Mouse (Mus musculus) right cerebral cortex, adult 18-20 months (tissue): Measurements from ENCODE around the gene Caskin1.

ENCODE experiments used
- DNase-seq: peaks from one replicate; pipeline ENCODE4 v3.0.0; 2022; ENCODE audit warnings: mixed read lengths

The Caskin1 gene

DNA sequence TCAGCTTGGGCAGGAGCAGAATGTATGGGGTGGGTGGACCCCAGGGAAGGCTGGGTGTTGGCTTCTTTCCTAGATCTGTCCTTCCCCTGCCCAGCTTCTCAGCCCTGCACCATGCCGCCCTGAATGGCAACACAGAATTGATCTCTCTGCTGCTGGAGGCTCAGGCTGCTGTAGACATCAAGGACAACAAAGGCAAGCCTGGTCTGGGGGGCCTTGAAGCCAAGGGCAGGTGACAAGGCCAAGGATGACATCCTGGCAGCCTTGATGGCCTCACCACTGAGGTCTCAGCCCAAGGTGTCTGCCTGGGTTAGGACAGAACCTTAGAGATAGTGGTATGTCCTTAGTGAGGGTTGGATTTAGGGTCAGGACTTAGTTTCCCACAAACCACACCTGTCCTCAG, 7.6 kb downstream of the Caskin1 start:
- DNase-seq: no peak

DNA sequence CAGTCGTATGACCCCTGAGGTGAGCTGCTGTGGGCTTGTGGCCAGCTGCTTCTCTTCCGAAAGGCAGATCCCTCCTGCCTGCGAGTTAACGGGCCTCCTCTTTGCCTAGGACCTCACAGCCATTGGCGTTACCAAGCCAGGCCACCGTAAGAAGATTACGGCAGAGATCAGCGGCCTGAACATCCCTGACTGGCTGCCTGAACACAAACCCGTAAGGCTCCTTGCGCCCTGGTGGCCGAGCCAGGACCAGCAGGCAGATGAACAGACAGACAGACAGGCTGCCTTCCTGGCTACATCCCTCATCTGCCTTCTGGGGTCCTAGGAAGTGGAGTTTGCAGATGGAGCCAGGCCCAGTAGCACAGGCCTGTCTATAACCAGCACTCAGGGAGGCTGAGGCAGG, 13.8 kb downstream of the Caskin1 start:
- DNase-seq: no peak

DNA sequence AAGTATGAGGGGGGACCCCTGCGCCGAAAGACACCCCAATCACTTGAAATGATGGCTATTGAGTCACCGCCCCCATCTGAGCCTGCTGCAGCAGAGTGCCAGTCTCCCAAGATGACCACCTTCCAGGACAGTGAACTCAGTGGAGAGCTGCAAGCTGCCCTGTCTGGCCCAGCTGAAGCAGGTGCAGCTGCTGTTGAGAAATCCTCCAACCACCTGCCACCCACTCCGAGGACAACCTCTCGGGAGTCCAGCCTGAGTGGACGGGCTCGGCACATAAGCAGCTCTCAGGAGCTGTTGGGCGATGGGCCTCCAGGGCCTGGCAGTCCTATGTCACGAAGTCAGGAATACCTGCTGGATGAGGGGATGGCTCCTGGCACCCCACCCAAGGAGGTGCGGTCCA, 15.7 kb downstream of the Caskin1 start:
- no peak for DNase-seq

DNA sequence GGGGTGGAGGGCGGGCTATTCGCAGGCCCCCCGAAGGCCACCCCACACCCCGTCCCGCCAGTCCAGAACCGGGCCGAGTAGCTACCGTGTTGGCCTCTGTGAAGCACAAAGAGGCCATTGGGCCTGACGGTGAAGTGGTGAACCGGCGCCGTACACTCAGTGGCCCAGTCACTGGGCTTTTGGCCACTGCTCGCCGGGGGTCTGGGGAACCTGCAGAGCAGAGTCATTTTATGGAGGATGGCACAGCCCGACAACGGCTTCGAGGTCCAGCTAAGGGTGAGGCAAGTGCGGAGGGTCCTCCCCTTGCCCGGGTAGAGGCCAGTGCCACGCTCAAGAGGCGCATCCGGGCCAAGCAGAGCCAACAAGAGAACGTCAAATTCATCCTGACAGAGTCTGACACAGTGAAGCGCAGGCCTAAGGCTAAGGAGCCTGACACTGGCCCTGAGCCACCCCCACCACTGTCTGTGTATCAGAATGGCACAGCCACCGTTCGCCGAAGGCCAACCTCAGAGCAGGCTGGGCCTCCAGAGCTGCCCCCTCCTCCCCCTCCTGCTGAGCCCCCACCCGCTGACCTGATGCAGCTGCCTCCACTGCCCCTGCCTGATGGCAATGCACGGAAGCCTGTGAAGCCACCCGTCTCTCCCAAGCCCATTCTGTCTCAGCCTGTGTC, 17.0 kb downstream of the Caskin1 start:
- DNase-seq: no peak

DNA sequence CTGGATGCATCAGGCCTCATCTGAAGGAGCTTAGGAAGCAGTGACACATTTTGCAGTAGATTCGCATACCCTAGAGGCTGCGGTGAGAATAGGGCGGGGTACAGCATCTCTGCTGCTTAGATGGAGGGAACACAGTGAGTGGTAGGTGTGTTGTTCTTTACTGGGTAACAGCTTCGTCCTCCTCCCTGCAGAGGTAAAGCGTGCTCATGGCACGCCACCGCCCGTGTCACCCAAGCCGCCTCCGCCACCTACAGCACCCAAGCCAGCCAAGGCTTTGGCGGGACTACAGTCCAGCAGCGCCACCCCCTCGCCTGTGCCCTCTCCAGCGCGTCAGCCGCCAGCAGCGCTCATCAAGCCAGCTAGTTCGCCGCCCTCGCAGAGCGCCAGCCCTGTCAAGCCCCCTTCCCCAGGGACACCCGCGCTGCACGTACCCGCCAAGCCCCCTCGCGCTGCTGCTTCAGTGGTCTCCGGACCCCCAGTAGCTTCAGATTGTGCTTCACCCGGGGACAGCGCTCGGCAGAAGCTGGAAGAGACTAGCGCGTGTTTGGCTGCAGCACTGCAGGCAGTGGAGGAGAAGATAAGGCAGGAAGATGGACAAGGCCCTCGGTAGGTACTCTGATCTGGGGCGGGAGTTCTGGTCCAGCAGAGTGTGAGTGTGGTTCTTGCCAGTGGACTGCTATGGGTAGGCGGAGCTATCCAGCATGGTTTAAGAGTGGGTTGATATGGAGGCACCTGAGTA, 18.1 kb downstream of the Caskin1 start:
- DNase-seq: peak; percentile 78

DNA sequence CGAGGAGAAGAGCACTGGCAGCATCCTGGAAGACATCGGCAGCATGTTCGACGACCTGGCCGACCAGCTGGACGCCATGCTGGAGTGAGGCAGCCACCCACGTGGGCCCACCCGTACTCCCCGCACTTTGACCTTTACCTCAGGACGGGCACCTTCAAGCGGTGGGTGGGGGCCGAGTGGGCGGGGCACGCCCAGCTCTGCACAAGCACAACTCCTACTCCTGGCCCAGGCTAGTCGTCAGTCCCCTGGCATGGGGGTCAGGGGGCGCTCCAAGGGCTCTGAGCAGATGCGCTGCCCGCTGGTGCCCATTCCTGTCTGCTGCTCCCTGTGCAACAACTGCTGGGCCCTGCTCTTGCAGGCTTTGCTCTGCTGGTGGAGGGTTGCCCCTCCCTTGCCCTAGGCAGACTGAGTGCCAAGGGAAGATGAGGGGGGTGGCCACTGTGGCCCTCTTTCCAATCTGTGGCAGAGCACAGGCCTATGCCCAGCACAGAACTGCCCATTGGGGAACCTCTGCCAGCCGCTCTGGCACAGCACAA, 18.8 kb downstream of the Caskin1 start:
- DNase-seq: no peak

DNA sequence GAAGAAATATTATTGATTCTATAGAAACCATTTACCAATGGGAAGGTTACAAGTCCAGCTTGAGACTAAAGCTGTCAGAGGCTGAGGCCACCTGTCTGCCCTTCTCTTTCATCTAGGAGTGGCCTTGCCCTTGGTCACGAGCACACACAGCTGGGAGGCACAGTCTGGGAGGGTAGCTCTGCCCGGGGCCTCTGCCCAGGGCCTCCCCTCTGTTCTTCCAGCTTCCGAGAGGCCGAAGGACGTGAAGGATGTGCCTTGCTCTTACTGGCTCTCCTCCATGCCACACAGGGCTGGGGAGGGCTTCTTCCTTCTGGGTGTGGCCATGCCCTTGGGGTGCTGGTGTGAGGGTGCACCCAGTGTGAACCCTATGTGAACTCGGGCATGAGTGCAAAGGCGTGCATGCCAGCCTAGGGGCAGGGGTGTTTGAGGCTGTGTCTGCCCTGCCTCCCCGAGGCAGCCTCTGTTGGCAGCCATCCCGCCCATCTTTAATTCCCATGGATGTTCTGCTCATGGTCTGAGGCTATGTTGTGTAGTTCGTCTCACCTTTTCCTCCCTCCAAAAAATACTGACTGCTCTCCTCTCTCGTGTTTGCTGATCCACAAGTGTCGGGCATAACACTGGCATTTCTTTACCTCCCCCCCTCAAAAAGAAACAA, 19.5 kb downstream of the Caskin1 start:
- no peak for DNase-seq

DNA sequence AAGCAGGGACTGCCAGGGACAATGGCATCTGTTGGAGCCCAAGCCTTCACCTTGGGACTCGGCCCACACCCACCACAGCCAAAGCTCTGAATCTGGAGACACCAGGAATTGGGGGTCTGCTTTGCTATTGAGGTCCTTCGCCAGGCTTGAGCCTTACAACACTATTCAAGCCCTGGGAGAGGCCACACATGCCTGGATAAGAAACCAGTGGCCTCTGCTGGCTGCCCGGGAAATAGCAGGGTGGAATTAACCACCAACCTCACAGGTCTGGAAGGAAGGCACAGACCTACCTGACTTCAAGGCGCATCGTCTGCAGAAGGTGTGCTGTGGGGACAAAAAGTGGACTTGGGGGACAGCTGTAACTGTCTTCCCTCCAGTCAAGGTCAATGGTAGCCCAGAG, 25.2 kb downstream of the Caskin1 start:
- peak; percentile 77 for DNase-seq

DNA sequence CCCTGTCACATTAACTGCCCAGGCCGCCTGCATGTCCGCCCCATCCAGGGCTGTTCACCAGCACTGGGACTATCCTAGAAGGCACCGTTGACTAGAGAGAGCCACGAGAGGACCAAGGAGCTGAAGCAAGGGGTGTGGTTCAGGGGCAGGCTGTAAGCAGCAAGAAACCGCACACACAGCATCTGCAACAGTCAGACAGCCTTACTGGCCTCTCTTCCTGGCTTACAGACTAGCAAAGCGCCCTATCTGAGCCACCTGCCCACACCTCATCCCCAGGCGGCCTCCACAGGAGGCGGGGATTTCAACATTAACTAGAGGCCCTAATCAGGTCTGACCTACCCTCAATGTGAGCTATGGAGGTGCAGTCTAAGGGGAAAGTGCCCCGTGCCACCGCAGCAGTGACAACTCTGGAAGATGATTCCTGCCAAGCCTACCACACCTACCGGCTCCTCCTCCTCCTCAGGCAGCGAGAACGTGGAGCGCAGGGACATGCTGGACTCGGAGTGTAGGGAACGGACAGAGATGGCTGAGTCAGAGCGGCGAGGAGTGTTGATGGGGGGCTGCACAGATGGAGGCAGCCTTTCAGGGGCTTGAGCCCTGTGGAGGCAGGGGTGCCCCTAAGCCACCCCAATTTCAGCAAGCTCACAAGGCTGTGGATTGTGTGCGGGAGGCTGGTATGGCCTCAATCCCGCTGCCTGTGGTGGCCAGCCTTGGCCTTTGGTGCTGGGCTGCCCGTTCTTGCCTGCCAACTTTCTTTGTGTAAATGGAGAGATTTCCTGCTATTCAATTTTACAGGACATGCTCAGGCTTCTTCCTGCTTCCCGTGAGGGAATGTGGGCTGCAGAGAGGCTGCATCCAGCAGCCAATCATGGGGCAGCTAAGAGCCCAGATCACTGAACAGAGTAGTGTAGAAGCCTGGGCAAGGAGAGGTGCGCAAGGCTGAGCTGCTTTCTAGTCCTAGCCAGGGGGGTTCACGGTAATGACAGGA, 26.2 kb downstream of the Caskin1 start:
- no peak for DNase-seq

DNA sequence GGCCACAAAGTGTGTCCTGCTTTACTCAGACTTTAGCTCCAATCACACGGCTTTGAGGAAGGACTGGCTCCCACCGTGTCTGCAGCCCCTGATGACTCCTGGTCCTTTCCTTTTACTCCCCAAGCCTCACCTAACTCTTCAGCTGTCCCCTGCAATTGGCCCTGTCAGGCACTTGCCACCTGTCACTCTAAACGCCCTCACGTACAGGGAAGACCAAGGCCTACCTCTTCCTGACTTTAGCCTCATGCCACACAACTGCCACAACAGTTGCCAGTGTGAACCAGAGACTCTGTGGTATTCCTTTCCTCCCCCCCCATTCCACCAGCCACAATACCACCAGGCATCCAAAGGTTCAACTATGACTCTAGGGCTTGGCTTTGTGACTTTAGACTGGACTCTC, 32.0 kb downstream of the Caskin1 start:
- DNase-seq: no peak

DNA sequence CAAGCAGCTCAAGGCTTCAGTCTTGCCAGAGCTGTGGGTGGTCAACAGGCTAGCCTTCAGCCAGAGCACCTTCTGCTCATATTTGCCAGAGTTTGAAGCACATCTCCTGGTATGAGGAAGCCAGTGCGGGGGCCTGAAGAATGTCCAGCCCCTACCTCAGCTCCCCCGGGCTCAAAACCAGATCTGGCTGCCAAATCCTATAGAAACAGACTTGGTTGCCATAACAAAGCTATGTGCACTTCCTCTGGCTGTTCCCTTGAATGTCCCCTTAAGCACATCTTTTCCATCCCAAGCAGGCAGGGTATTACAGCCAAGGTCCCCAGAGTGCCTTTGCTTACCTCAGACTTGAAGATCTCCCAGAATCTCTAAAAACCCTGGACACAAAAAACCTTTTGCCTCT, 36.3 kb downstream of the Caskin1 start:
- DNase-seq: no peak

DNA sequence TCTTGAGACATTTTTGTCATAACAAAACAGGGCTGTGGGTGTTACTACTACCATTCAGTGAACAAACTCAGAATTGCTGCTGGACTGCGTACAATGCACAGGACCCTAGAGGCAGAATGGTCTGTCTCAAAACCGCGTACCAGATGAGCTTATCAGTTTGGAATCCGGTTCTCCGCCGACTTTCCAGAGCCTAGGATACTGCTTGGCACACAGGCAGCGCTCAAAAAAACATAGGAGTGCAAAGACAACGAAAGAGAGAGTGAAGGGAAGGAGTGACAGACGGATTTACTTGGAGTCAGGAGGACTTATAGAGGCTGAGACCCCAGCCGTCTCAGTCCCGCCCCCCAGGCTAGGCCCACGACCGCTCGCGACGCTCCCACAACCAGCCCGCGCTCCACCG, 38.9 kb downstream of the Caskin1 start:
- DNase-seq: no peak

DNA sequence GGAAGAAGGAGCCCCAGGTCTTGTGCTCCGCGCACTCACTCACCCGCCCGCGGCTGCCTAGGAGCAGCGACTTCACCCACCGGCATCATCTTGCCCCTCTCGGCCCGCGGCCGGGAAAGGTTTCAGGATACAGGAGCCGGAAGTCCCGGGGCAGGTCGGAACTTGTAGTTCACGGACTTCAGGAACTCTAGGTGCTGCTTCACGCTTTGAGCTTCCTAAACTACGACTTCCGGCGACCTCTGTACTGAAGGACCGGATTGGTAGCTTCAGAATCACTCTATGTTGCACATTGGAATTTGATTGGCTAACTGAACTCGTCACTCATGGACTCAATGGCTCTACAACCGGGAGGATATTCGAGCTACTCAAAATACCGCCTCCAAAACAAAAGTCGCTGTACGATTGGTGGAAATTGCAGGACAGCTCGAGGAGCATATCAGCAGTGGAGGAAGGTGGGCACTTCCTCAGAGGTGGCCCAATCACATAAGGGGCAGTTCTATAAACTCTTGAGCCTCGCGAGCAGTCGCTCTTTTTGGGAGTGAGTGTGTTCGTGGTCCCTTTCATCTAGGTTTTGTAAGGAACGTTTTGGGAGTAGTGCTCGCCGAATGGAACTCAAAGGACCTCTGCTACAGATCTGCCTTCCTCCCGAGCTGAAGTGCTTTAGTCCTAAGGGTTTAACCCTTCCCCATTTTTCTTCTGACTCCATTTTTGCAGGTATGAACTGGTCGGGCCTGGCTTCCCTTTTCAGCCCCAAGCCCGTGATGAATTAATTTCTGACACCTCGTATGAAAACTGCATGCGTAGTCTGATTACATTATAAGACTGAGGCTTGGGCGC, 39.5 kb downstream of the Caskin1 start, which contains the start of gene Traf7:
Traf7 (minus strand) TSS at position 216 of the 837 bp plus-strand sequence.
- DNase-seq: peak; percentile 98

DNA sequence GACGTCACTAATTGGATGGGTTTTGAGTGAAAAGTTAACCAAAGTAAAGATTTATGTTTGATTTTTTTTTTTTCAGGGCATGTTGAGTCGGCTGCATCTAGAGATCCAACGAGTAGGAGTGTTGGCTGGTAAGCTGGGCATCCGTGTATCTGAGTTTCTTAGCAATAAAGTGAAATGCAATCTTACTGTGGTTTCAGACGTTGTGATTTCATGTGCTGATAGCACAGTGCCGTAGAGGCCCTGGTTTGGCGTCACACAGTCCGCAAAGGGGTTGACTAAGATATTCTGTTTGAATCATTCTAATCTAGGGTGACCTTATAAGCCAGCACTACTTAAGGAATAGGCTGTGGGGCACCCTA, 40.1 kb downstream of the Caskin1 start:
- DNase-seq: no peak

DNA sequence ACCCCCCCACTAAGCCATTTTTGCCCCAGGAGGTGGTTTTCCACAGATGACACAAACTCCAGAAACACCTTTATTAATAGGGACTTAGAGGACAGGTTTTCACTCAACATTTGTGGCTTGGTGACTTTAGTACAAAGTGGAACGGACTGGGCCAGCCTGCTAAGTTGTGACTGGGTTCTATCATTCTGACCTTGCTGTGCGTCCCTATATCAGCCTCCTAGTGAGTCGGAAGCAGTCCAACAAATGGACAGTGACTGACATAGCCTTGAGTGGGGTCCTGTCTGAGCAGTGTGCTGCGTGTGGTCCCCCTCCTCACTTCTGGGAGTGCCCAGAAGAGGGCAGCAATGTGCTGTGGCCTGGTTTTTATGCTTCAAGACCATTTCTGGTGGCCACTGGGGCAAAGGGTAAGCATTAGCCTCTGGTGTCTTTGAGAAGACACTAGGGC, 40.6 kb downstream of the Caskin1 start:
- DNase-seq: no peak

DNA sequence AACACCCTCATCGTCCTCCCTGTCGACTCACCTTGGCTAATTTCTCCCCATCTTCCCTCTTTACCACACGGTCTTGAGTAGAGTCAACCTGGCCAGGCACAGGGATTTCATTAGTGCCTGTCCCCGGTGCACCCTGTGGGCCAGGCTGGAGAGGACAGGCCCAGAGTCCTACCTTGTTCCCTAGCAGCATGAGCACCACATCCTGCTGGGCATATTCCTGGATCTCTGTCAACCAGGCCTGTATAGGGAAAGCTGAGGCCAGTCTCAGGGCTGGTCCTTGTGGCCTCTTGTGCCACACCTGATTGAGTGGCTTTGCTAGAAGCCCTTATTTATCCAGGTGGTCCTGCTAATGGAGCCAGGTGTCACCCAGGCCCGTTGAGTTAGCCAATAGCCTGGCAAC, 41.5 kb downstream of the Caskin1 start:
- DNase-seq: no peak

DNA sequence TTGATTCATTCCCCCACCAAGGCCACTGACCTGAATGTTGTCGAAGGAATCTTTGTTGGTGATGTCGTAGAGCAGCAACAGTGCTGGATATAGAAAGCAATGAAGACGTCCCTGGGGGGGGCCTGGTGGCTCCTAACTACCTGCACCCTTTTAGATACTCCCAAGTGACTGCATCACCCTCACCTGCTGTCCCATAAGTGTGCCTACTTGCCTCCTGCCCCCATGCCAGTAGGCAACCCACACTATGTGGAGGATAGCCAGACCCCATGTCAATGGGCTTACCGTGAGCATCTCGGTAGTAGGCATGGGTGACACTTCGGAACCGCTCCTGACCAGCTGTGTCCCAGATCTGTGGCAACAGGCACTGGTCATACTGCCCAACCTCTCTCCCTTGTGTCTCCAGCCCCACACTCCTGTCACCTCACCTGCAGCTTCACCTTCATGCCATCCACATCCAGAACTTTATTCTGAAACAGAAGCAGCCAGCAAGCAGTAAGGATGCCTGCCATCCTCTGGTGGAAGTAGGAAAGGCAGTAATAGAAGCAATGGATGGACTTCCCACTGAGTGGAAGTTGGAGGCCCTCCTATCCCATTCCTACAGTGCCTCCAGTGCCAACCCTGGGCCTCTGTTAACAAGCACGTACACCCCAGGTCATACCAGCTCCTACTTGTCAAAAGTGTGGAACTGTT, 42.1 kb downstream of the Caskin1 start:
- DNase-seq: no peak

DNA sequence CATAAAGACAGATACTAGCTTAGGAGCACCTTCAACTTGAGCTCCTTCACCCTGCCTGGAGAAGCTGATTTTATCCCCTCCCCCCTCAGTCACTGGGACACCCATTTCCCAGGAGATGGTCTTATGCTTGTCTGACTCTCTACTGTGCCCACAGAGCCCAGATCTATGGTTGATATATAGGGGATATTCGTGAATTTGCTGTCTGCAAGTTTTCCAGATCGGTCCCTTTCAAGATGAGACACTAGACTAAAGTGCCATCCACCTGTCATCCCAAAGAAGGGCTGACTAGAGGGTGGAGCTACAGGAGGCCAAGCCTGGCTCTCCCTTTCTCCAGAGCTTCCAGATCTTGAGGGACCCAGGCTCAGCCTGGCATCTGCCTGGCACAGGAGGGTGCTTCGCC, 42.7 kb downstream of the Caskin1 start:
- no peak for DNase-seq

DNA sequence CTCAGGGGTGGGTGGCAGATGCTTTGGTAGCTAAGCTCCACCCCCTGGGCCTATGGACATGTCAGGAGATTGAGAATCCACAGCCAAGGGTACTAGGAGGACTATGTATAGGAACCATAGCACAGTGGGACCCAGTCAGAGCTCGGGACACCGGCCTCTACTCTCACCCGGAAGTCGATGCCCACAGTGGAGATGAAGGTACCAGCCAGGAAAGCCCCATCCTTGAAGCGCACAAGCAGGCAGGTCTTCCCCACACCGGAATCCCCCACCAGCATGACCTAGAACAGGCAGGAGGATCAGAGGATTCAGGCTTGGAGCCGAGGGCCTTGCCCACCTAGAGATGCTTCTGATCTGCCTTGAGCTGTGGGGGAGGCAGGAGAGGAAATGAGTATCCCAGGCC, 43.6 kb downstream of the Caskin1 start:
- DNase-seq: no peak

DNA sequence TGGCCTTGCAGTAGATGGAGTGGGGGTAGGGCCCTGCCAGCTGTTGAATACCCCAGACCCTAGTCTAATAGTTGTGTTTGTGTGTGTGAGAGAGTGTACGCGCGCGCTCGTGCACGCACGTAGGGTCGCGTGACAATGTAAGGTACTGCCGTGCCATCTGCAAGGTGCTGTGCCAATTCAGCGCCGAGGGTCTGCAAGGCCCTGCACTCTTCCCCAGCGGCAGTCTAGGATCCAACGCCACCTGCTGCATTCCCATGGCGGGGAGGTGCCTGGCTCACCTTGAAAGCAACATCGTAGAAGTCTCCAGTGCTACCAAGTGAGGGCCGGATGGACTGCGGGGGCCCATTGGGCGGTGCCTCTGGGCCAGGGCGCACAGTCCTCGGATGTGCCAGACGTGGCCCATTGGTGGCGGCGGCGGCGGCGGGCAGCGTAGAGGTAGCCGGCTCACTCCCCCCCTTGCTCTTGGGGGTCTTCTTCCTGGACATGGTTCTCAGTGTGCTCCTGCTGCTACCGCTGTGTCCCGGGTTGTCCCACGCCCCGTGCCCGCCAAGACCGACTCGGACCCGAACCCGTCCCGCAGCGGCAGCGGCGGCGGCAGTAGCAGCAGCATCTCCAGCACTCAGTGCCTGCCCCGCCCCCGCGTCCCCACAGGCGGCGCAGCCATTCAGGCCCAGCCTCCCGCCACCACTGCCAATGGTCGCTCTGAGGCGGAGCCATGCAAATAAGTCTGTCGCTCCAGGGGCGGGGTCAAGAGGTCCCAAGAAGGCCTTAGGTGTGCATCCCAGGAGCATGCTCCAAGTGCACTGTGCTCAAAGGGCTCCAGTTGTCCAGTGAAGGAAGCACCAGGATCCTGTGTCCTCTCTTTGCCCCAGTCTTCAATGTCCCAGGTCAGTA, 44.9 kb downstream of the Caskin1 start:
- peak; percentile 93 for DNase-seq
